Mouse (Mus musculus) adrenal gland, postnatal 14 days (tissue): ENCODE measurements around the gene Ikzf5. TPM values are rescaled to one million over a fixed set of nuclear protein-coding genes. Genes with fewer than 3 reads are reported as not detected.
A peak's percentile ranks its signal among the peaks of the same experiment; 100 is the strongest.
"Not testable (repeated sequence)": the region's sequence is repeated elsewhere in the genome, so short reads cannot be mapped to it uniquely, and the experiment has no call there.

ENCODE experiments used
- DNase-seq: peaks from one replicate; pipeline ENCODE4 v3.0.0; 2021; ENCODE audit warnings: mixed read lengths
- long read RNA-seq, 2 experiments: library from polyadenylated mRNA; stranded (forward); transcript quantifications; one replicate each; pipeline ENCODE4 v2.0.0; 2021
- total RNA-seq: library from RNA; stranded (reverse); gene quantifications from 2 replicates; pipeline ENCODE4 v1.2.3, GENCODE M21; 2021

Gene Ikzf5
- total RNA-seq, result 29.8 and 32.5 TPM in 2 replicates
- long read RNA-seq, experiment 1, full-length matches to known transcripts, result 10 of 10 reads
- long read RNA-seq, experiment 1, partial matches to known transcripts, result 0 of 10 reads
- long read RNA-seq, experiment 1, other reads (novel, unspliced or antisense), result 0 of 10 reads
- long read RNA-seq, experiment 2, full-length matches to known transcripts, result 7 of 10 reads
- long read RNA-seq, experiment 2, partial matches to known transcripts, result 1 of 10 reads
- long read RNA-seq, experiment 2, other reads (novel, unspliced or antisense), result 2 of 10 reads

- DNase-seq, result peak; percentile 100
These were observed at the start of gene Ikzf5, which contains the start of gene Acadsb for GRCm38 (mm10) chr7:131410416-131411058. TSS of gene Ikzf5 (minus strand) at chr7:131410521. TSS of gene Acadsb (plus strand) at chr7:131410601.

GRCm38 (mm10) chr7:131456714-131457113 is 46.4 kb upstream of the Ikzf5 start:
- no peak for DNase-seq

- no peak for DNase-seq
These were observed 26.7 kb upstream of the Ikzf5 start for GRCm38 (mm10) chr7:131437051-131437450.

- no peak for DNase-seq
These were observed 24.0 kb upstream of the Ikzf5 start for GRCm38 (mm10) chr7:131434276-131434675.

GRCm38 (mm10) chr7:131432244-131432643 is 21.9 kb upstream of the Ikzf5 start:
- peak; percentile 32 for DNase-seq

- peak; percentile 26 for DNase-seq
These were observed 17.0 kb upstream of the Ikzf5 start for GRCm38 (mm10) chr7:131427331-131427730.

- DNase-seq, result no peak
These were observed 14.6 kb upstream of the Ikzf5 start for GRCm38 (mm10) chr7:131424912-131425311.

- DNase-seq, result no peak
These were observed 7.3 kb upstream of the Ikzf5 start for GRCm38 (mm10) chr7:131417605-131418004.

GRCm38 (mm10) chr7:131416742-131417141 is 6.4 kb upstream of the Ikzf5 start:
- not testable (repeated sequence) for DNase-seq

- no peak for DNase-seq
These were observed 1.6 kb upstream of the Ikzf5 start for GRCm38 (mm10) chr7:131411941-131412270.

GRCm38 (mm10) chr7:131411221-131411940 is 1.1 kb upstream of the Ikzf5 start:
- DNase-seq, result peak; percentile 48

- no peak for DNase-seq
These were observed 334 bp downstream of the Ikzf5 start for GRCm38 (mm10) chr7:131409988-131410385.

GRCm38 (mm10) chr7:131409321-131409987 is 867 bp downstream of the Ikzf5 start:
- DNase-seq, result peak; percentile 9

GRCm38 (mm10) chr7:131391761-131392160 is 18.6 kb downstream of the Ikzf5 start:
- DNase-seq, result not testable (repeated sequence)

- no peak for DNase-seq
These were observed 38.3 kb downstream of the Ikzf5 start for GRCm38 (mm10) chr7:131371880-131372651.

GRCm38 (mm10) chr7:131371470-131371860 is 38.9 kb downstream of the Ikzf5 start:
- DNase-seq, result no peak

- DNase-seq, result peak; percentile 93
These were observed 39.5 kb downstream of the Ikzf5 start, which contains the start of gene Pstk for GRCm38 (mm10) chr7:131370648-131371469. TSS of gene Pstk (plus strand) at chr7:131371141.

- DNase-seq, result no peak
These were observed 46.2 kb downstream of the Ikzf5 start for GRCm38 (mm10) chr7:131364131-131364530.

- DNase-seq, result peak; percentile 98
These were observed 47.6 kb downstream of the Ikzf5 start, which contains the start of gene 2310057M21Rik for GRCm38 (mm10) chr7:131362615-131363300. TSS of gene 2310057M21Rik (minus strand) at chr7:131362759.

GRCm38 (mm10) chr7:131362269-131362614 is 48.1 kb downstream of the Ikzf5 start:
- DNase-seq, result no peak
